Mouse (Mus musculus) lung, embryonic 14.5 days (tissue): ENCODE results near the gene Psd. TPM values are rescaled to one million over a fixed set of nuclear protein-coding genes. Genes with fewer than 3 reads are reported as not detected.

ENCODE experiments used
- ATAC-seq: fragments of 200-750 bp; cut with Nextera tagmentation; 2 replicates; pipeline ENCODE4 v1.8.0; 2017; ENCODE audit warnings: mild to moderate bottlenecking, moderate TSS enrichment, moderate library complexity; ENCODE audit not compliant: insufficient read depth
- DNase-seq: peaks from one replicate; pipeline ENCODE4 v3.0.0-alpha.2; 2015
- H3K27ac ChIP-seq: fragments of 300-500 bp; sonication (generic); 2 replicates; pipeline ENCODE4 v1.5.1; 2014; ENCODE audit warnings: low read depth, mild to moderate bottlenecking, moderate library complexity
- H3K27me3 ChIP-seq: fragments of 300-500 bp; sonication (generic); 2 replicates; pipeline ENCODE4 v1.6.1; 2014; ENCODE audit warnings: low read length, control low read depth; ENCODE audit not compliant: insufficient read depth
- H3K36me3 ChIP-seq: fragments of 300-500 bp; sonication (generic); 2 replicates; pipeline ENCODE4 v1.6.1; 2014; ENCODE audit warnings: control low read depth; ENCODE audit not compliant: insufficient read depth
- H3K4me1 ChIP-seq: fragments of 300-500 bp; sonication (generic); 2 replicates; pipeline ENCODE4 v1.6.1; 2014; ENCODE audit warnings: antibody characterized with exemption, control low read depth; ENCODE audit not compliant: insufficient read depth
- H3K4me2 ChIP-seq: fragments of 300-500 bp; sonication (generic); 2 replicates; pipeline ENCODE4 v1.6.1; 2014; ENCODE audit warnings: mild to moderate bottlenecking
- H3K4me3 ChIP-seq: fragments of 300-500 bp; sonication (generic); 2 replicates; pipeline ENCODE4 v1.5.1; 2014; ENCODE audit warnings: low read depth, low read length
- H3K9ac ChIP-seq: fragments of 300-500 bp; sonication (generic); 2 replicates; pipeline ENCODE4 v1.6.1; 2014
- H3K9me3 ChIP-seq: fragments of 300-500 bp; sonication (generic); 2 replicates; pipeline ENCODE4 v1.6.1; 2016; ENCODE audit warnings: low read depth, low read length, control low read depth
- CTCF ChIP-seq: IDR thresholded peaks from 2 replicates; pipeline ENCODE4 v1.5.1; 2016; ENCODE audit warnings: antibody characterized with exemption, low read depth
- WGBS: fragments of 180-500 bp; shearing (Covaris S2); extraction: QIAGEN DNeasy Blood & Tissue Kit; methylation state at CpG from one replicate; pipeline ENCODE4 v1.1.7; 2014; 5-methylcytosine and 5-hydroxymethylcytosine counted together
- polyA plus RNA-seq: library from polyadenylated mRNA; unstranded; fragments of >200 nt; fragmentation: Nextera tagmentation; extraction: Ambion mirVana; gene quantifications from 2 replicates; pipeline ENCODE4 v1.2.1, GENCODE M21; 2014

Gene Psd
- polyA plus RNA-seq, 1 experiment from 2014 or later, result 9.9 TPM

DNA sequence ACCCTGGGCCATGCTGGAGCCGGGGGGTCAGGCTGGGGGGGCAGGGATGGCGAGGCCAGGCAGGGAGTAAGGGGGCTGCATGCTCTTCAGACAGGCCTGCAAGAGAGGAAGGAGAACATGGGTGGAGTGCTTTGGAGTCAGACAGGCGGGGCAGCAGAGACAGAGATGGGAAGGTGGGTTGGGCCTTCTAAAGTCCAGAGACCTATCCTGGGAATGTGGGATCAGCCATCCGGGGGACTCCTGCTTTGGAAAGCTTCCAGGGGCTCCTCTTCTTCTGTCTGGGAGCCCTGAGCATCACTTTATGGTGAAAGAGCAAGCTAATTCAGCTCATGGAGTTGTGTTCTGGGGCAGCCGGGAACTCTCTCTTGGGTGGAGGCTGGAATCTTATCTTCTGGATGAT, 2.0 kb downstream of the Psd start:
- no peak for ATAC-seq
- H3K4me2 ChIP-seq, result no peak overlapping the region
- H3K9me3 ChIP-seq, result no peaks in the 10 kb centered on the region
- H3K9ac ChIP-seq, result no peak overlapping the region
- no peak for TF ChIP-seq CTCF
- no peaks in the 10 kb centered on the region for H3K36me3 ChIP-seq
- H3K4me3 ChIP-seq, result no peak overlapping the region
- 57% methylated on average over 5 of the region's 5 CpGs for WGBS
- peaks cover 17% of the 10 kb centered on the region for H3K4me1 ChIP-seq
- DNase-seq, result no peak
- H3K27me3 ChIP-seq, result peaks cover 74% of the 10 kb centered on the region
- H3K27ac ChIP-seq, result no peak overlapping the region

DNA sequence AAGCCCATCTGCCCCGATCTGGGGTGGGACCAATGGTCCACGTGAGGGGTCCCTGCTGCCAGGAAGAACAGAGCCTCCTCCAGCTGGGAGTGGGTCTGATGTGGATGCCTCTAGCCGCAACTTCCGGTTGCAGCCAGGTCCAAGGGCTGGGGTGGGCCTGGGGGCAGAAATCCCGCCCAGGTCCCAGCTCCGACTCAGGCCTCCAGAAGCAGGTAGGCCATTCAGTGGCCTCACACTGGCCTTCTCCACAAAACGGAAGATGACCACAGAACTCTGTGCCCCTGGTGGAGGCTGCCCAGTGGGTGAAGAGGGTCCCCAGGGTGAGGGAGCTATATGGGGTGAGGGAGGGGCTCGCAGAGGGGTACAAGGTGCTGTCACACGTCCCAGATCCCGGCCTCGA, 2.6 kb downstream of the Psd start:
- no peak for ATAC-seq
- Histone ChIP-seq H3K27me3 (peaks cover 80% of the 10 kb centered on the region), H3K27ac (no peak overlapping the region), H3K4me2 (no peak overlapping the region), H3K9ac (no peak overlapping the region), H3K4me3 (no peak overlapping the region), H3K9me3 (no peaks in the 10 kb centered on the region), H3K4me1 (peaks cover 12% of the 10 kb centered on the region), H3K36me3 (no peaks in the 10 kb centered on the region)
- 48% methylated on average over 11 of the region's 11 CpGs for WGBS
- no peak for TF ChIP-seq CTCF
- no peak for DNase-seq

DNA sequence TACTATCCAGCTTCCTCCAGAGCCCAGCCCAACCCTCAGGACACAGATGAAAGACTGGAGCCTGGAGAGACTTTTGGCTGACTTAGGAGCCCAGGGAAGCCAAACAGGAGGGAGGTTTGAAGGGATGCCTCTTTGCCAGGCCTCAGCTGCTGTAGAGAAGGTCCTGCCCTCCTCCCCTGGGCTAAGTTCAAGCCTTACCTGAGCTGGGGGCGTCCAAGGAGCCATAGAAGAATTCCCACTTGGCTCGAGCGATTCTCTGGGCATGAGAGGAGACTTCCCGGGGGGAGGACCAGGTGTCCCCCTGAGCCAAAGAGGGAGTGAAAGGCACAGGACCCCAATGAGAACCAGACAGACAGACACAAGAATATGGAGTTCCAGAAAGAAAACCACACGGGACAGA, 3.2 kb downstream of the Psd start:
- H3K36me3 ChIP-seq, result no peaks in the 10 kb centered on the region
- no peak for TF ChIP-seq CTCF
- DNase-seq (no peak), ATAC-seq (no peak)
- no peaks in the 10 kb centered on the region for H3K9me3 ChIP-seq
- no peak overlapping the region for H3K9ac ChIP-seq
- H3K27ac ChIP-seq, result no peak overlapping the region
- WGBS, result 65% methylated on average over 5 of the region's 5 CpGs
- peaks cover 7% of the 10 kb centered on the region; the same call in 1 of the 2 replicates for H3K4me1 ChIP-seq
- H3K27me3 ChIP-seq, result peaks cover 86% of the 10 kb centered on the region
- H3K4me3 ChIP-seq, result no peak overlapping the region
- no peak overlapping the region for H3K4me2 ChIP-seq

- no peaks in the 10 kb centered on the region for H3K36me3 ChIP-seq
- no peak overlapping the region for H3K9ac ChIP-seq
- peaks cover 93% of the 10 kb centered on the region for H3K27me3 ChIP-seq
- no peak overlapping the region for H3K27ac ChIP-seq
- ATAC-seq, result no peak
- DNase-seq, result no peak
- H3K9me3 ChIP-seq, result no peaks in the 10 kb centered on the region
- H3K4me1 ChIP-seq, result peaks cover 7% of the 10 kb centered on the region; the same call in 1 of the 2 replicates
- no peak overlapping the region for H3K4me3 ChIP-seq
- no peak for TF ChIP-seq CTCF
- no peak overlapping the region for H3K4me2 ChIP-seq
- WGBS, result 64% methylated on average over 13 of the region's 13 CpGs
These were observed 3.9 kb downstream of the Psd start for GRCm38 (mm10) chr19:46322996-46323572.

- ATAC-seq, result no peak
- no peak for TF ChIP-seq CTCF
- no peak overlapping the region for H3K4me2 ChIP-seq
- WGBS, result 40% methylated on average over 11 of the region's 11 CpGs
- H3K4me1 ChIP-seq, result peaks cover 2% of the 10 kb centered on the region; the same call in 1 of the 2 replicates
- H3K36me3 ChIP-seq, result no peaks in the 10 kb centered on the region
- no peak overlapping the region for H3K27ac ChIP-seq
- no peak overlapping the region for H3K9ac ChIP-seq
- DNase-seq, result no peak
- no peaks in the 10 kb centered on the region for H3K9me3 ChIP-seq
- peaks cover 95% of the 10 kb centered on the region for H3K27me3 ChIP-seq
- H3K4me3 ChIP-seq, result no peak overlapping the region
These were observed 4.6 kb downstream of the Psd start for GRCm38 (mm10) chr19:46322144-46322995.

DNA sequence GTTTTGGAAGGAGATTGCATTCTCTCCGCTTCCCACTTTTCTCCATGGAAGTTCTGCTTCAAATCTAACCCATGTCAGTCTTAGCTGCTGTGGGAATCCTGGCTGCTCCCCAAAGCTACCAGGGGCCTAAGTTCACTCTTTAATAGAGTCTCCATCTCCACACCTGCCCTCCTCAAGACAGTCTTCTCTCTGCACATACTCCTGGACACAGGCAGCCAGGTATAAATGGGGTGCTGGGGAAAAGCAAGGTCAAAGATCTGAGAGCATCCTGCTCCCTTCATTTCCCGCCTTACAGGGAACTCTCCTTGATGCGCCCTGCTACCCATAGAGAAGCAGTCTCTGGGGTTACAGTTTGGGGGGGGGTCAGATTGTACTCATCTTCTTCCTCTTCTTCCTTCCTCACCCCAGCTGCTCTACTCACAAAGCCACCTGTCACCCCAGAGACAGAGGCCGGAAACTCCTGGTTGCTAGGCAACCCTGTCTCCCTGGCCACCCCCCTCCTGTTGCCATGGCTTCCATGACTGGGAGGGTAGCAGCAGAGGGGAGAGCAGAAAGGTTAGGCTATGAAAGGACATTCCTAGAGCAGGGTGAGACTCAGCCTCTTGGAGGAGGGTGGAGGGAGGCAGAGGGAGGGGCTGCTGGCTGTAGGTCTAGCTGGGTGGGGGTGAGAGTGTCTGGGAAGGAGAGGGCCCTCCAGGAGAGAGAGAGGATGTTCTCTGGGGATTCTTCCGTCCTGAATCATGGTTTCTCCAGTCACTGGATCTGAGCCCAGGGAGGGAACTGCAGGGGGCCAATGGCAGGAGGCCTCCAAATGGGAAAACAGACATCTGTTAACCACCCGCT, 5.6 kb downstream of the Psd start:
- no peaks in the 10 kb centered on the region for H3K9me3 ChIP-seq
- ATAC-seq (no peak), DNase-seq (no peak)
- no peak for TF ChIP-seq CTCF
- 26% methylated on average over 6 of the region's 6 CpGs for WGBS
- no peak overlapping the region for H3K4me3 ChIP-seq
- H3K36me3 ChIP-seq, result no peaks in the 10 kb centered on the region
- H3K9ac ChIP-seq, result no peak overlapping the region
- no peak overlapping the region for H3K4me2 ChIP-seq
- H3K4me1 ChIP-seq, result no peaks in the 10 kb centered on the region
- no peak overlapping the region for H3K27ac ChIP-seq
- H3K27me3 ChIP-seq, result peaks cover 95% of the 10 kb centered on the region
